Mouse (Mus musculus) CH12.LX (cell line): Measurements from ENCODE around the gene Wdr37. TPM values are rescaled to one million over a fixed set of nuclear protein-coding genes. Genes with fewer than 3 reads are reported as not detected.

Experiments
- DNase-seq: peaks from one replicate; pipeline ENCODE4 v3.0.0-alpha.2; 2013; ENCODE audit errors: extremely low read depth
- H3K27ac ChIP-seq: 2 replicates; pipeline ENCODE4 v1.5.1; 2012; ENCODE audit warnings: low read depth, mild to moderate bottlenecking, control low read depth, moderate library complexity; ENCODE audit not compliant: insufficient read depth
- H3K27me3 ChIP-seq: replicated peaks from 2 replicates; pipeline ENCODE3; 2012; ENCODE audit warnings: inconsistent platforms
- H3K36me3 ChIP-seq, 2 experiments: replicated peaks in 1 of 2; 2 replicates each; pipeline versions ENCODE3 to v1.6.1; 2012; ENCODE audit warnings: inconsistent platforms in 1 of 2, low read length in 1 of 2, mild to moderate bottlenecking in 1 of 2, mixed read lengths in 1 of 2, moderate library complexity in 1 of 2; ENCODE audit not compliant: control insufficient read depth in 1 of 2, insufficient read depth in 1 of 2
- H3K4me1 ChIP-seq, 2 experiments: 2 replicates each; pipeline ENCODE4 v1.6.1; 2012; ENCODE audit warnings: inconsistent platforms in 1 of 2, moderate library complexity in 1 of 2; ENCODE audit not compliant: insufficient read depth in 2 of 2, control insufficient read depth in 1 of 2
- H3K4me2 ChIP-seq: 2 replicates; pipeline ENCODE4 v1.6.1; 2012; ENCODE audit warnings: low read depth, mild to moderate bottlenecking, control low read depth; ENCODE audit not compliant: poor library complexity, insufficient read depth, severe bottlenecking
- H3K4me3 ChIP-seq, 3 experiments: fragments of 150-350 bp in 1 of 3; sonication (generic) in 1 of 3; replicated peaks in 1 of 3; 2 replicates each; pipeline versions ENCODE3 to v1.5.1; 2011 to 2012; ENCODE audit warnings: low read depth in 2 of 3, low read length in 2 of 3, mild to moderate bottlenecking in 2 of 3, moderate library complexity in 2 of 3, control low read depth in 1 of 3, improper control_type of control experiment in 1 of 3, inconsistent platforms in 1 of 3, mixed read lengths in 1 of 3; ENCODE audit not compliant: poor library complexity in 1 of 3
- H3K79me2 ChIP-seq: replicated peaks from 2 replicates; pipeline ENCODE4 v1.6.1; 2012; ENCODE audit warnings: mild to moderate bottlenecking, moderate library complexity; ENCODE audit not compliant: control insufficient read depth, poor library complexity, insufficient read depth, severe bottlenecking; ENCODE audit errors: extremely low read depth
- H3K9ac ChIP-seq: 2 replicates; pipeline ENCODE4 v1.6.1; 2012; ENCODE audit warnings: low read depth, mild to moderate bottlenecking, control low read depth, moderate library complexity; ENCODE audit not compliant: insufficient read depth
- H3K9me3 ChIP-seq: replicated peaks from 2 replicates; pipeline ENCODE3; 2012; ENCODE audit warnings: low read length, inconsistent platforms, mixed read lengths
- BHLHE40 ChIP-seq: IDR thresholded peaks from 2 replicates; pipeline ENCODE4 v1.6.1; 2011; ENCODE audit warnings: mild to moderate bottlenecking, low read depth, low read length, improper control_type of control experiment
- ELF1 ChIP-seq: IDR thresholded peaks from 2 replicates; pipeline ENCODE4 v1.6.1; 2014; ENCODE audit warnings: low read depth, mild to moderate bottlenecking, inconsistent platforms, low read length, improper control_type of control experiment
- EP300 ChIP-seq: IDR thresholded peaks from 2 replicates; pipeline ENCODE4 v1.6.1; 2011; ENCODE audit warnings: low read length, improper control_type of control experiment
- ETS1 ChIP-seq: conservative IDR thresholded peaks from 2 replicates; pipeline ENCODE4 v1.6.1; 2012; ENCODE audit warnings: low read depth, mild to moderate bottlenecking, inconsistent platforms, low read length, improper control_type of control experiment, moderate library complexity
- IRF4 ChIP-seq: IDR thresholded peaks from 2 replicates; pipeline ENCODE4 v1.6.1; 2014; ENCODE audit warnings: low read depth, mild to moderate bottlenecking, inconsistent platforms, low read length, improper control_type of control experiment
- JUN ChIP-seq: IDR thresholded peaks from 2 replicates; pipeline ENCODE4 v1.6.1; 2011; ENCODE audit warnings: low read depth, mild to moderate bottlenecking, low read length, improper control_type of control experiment, moderate library complexity; ENCODE audit not compliant: insufficient read depth
- JUND ChIP-seq: conservative IDR thresholded peaks from 2 replicates; pipeline ENCODE4 v1.6.1; 2011; ENCODE audit warnings: low read depth, low read length, improper control_type of control experiment
- KAT2A ChIP-seq: IDR thresholded peaks from 2 replicates; pipeline ENCODE4 v1.6.1; 2012; ENCODE audit warnings: low read length, improper control_type of control experiment, inconsistent platforms; ENCODE audit not compliant: insufficient replicate concordance
- MAX ChIP-seq: IDR thresholded peaks from 2 replicates; pipeline ENCODE4 v1.6.1; 2011; ENCODE audit warnings: low read length, improper control_type of control experiment
- MAZ ChIP-seq: IDR thresholded peaks from 2 replicates; pipeline ENCODE4 v1.6.1; 2012; ENCODE audit warnings: low read depth, mild to moderate bottlenecking, inconsistent platforms, low read length, improper control_type of control experiment, moderate library complexity
- MEF2A ChIP-seq: IDR thresholded peaks from 2 replicates; pipeline ENCODE4 v1.6.1; 2014; ENCODE audit warnings: low read depth, mild to moderate bottlenecking, inconsistent platforms, low read length, improper control_type of control experiment, borderline replicate concordance
- MYC ChIP-seq: IDR thresholded peaks from 2 replicates; pipeline ENCODE4 v1.6.1; 2011; ENCODE audit warnings: low read depth, mild to moderate bottlenecking, improper control_type of control experiment, low read length
- PAX5 ChIP-seq: IDR thresholded peaks from 2 replicates; pipeline ENCODE4 v1.6.1; 2012; ENCODE audit warnings: low read length, inconsistent platforms, mixed read lengths
- POLR2AphosphoS2 ChIP-seq: IDR thresholded peaks from 2 replicates; pipeline ENCODE4 v1.6.1; 2011; ENCODE audit warnings: low read depth, low read length, improper control_type of control experiment
- RAD21 ChIP-seq: IDR thresholded peaks from 2 replicates; pipeline ENCODE4 v1.6.1; 2011; ENCODE audit warnings: low read depth, mild to moderate bottlenecking, low read length, improper control_type of control experiment, moderate library complexity
- RCOR1 ChIP-seq: conservative IDR thresholded peaks from 2 replicates; pipeline ENCODE4 v1.6.1; 2012; ENCODE audit warnings: low read depth, mild to moderate bottlenecking, inconsistent platforms, low read length, improper control_type of control experiment
- SMC3 ChIP-seq: IDR thresholded peaks from 2 replicates; pipeline ENCODE4 v1.6.1; 2011; ENCODE audit warnings: low read depth, low read length, improper control_type of control experiment
- TBP ChIP-seq: conservative IDR thresholded peaks from 2 replicates; pipeline ENCODE4 v1.6.1; 2011; ENCODE audit warnings: low read depth, low read length, improper control_type of control experiment
- TCF12 ChIP-seq: IDR thresholded peaks from 2 replicates; pipeline ENCODE4 v1.6.1; 2014; ENCODE audit warnings: low read depth, mild to moderate bottlenecking, inconsistent platforms, low read length, improper control_type of control experiment
- UBTF ChIP-seq: IDR thresholded peaks from 2 replicates; pipeline ENCODE4 v1.6.1; 2012; ENCODE audit warnings: low read depth, mild to moderate bottlenecking, inconsistent platforms, low read length, improper control_type of control experiment, moderate library complexity
- USF2 ChIP-seq: conservative IDR thresholded peaks from 2 replicates; pipeline ENCODE4 v1.6.1; 2011; ENCODE audit warnings: low read depth, low read length, improper control_type of control experiment
- ZC3H11A ChIP-seq: IDR thresholded peaks from 2 replicates; pipeline ENCODE4 v1.6.1; 2012; ENCODE audit warnings: low read depth, mild to moderate bottlenecking, inconsistent platforms, low read length, improper control_type of control experiment
- ZKSCAN1 ChIP-seq: IDR thresholded peaks from 2 replicates; pipeline ENCODE4 v1.6.1; 2012; ENCODE audit warnings: low read depth, inconsistent platforms, low read length, improper control_type of control experiment, borderline replicate concordance
- ZNF384 ChIP-seq: IDR thresholded peaks from 2 replicates; pipeline ENCODE4 v1.6.1; 2012; ENCODE audit warnings: low read depth, low read length, improper control_type of control experiment, inconsistent platforms
- dilution Hi-C: fragments of 300-500 bp; cut with MboI; formaldehyde crosslinking; loops from 2 replicates; pipeline ENCODE4 v1.14.3; 2020; ENCODE audit warnings: low sequenced_read_pairs; ENCODE audit not compliant: extremely low pct_unique_long_range_greater_than_20kb, extremely low pct_ligation_motif_present
- in situ Hi-C: fragments of 300-500 bp; cut with MboI; formaldehyde crosslinking; loops from 3 replicates; pipeline ENCODE4 v1.14.3; 2019; ENCODE audit warnings: low sequenced_read_pairs, low pct_ligation_motif_present, low pct_unique_long_range_greater_than_20kb, mixed read lengths
- polyA plus RNA-seq: library from polyadenylated mRNA; unstranded; fragments of >175 nt; gene quantifications from 2 replicates; pipeline ENCODE4 v1.2.1, GENCODE M21; 2012; ENCODE audit warnings: low read depth; ENCODE audit not compliant: insufficient read length
- total RNA-seq, 2 experiments: library from RNA; depleted of rRNA; stranded (reverse); fragments of 300-350 nt in 1 of 2; fragments of >200 nt in 1 of 2; gene quantifications; 2 replicates each; pipeline ENCODE4 v1.2.3; 2012 to 2014

Gene Wdr37
- total and polyA plus RNA-seq, 3 experiments = 11.8 to 24.2 (median 13.4) TPM

DNA sequence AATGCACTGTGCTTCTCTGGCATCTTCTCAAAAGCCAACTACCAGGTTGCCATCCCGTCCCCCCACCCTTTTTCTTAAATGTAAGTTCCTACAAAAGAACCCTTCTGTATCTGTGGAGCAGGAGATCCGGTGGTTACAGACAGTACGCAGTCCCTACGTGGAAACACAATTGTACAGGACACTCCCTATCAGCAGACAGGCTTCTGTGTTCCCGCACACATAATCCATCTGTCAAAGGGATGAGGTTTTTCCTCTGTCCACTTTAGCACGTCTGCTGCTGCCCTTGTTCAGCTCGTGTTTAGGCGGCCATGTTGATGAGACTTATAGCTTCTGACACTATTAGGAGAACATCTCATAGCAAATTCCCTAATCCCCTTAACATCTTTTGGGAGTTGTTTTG, 48.2 kb downstream of the Wdr37 start:
- Histone ChIP-seq H3K36me3 (peaks cover 60 to 84% of the 10 kb centered on the region in 2 experiments), H3K27ac (no peak overlapping the region)

DNA sequence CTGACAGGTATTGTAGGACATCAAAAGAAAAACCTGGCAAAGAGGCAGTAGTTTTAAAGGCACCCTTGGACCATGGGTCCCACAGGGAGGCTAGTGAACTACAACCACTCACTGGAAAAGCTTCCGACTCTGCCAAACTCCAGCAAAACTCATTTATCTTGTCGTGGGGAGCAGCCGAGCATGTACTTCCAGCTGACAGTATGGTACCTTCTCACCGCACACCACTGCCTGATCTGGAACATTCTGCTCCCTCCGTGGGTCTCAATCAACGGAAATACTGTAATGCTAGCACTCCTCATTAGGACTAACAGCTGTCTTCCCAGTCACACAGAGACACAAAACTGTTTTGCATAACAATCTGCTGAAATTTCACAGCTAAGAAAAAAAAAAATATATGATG, 48.6 kb downstream of the Wdr37 start:
- TF ChIP-seq IRF4 = no peak
- no peak for TF ChIP-seq JUND
- no peak for TF ChIP-seq POLR2AphosphoS2
- TF ChIP-seq RCOR1 = no peak
- no peak for TF ChIP-seq ZKSCAN1
- no peak for TF ChIP-seq BHLHE40
- no peak for TF ChIP-seq MYC
- TF ChIP-seq TBP = no peak
- TF ChIP-seq ZC3H11A = no peak
- no peak for TF ChIP-seq SMC3
- no peak for TF ChIP-seq RAD21
- no peak for TF ChIP-seq ETS1
- no peak for TF ChIP-seq KAT2A
- TF ChIP-seq EP300 = no peak
- TF ChIP-seq ELF1 = no peak
- Histone ChIP-seq H3K9ac (no peak overlapping the region), H3K27me3 (no peaks in the 10 kb centered on the region), H3K79me2 (peaks cover 3% of the 10 kb centered on the region; the same call in 1 of the 2 replicates), H3K36me3 (peaks cover 60 to 84% of the 10 kb centered on the region in 2 experiments), H3K27ac (no peak overlapping the region), H3K9me3 (no peaks in the 10 kb centered on the region), H3K4me2 (no peak overlapping the region), H3K4me3 (no peak overlapping the region), H3K4me1 (peaks cover 0 to 15% of the 10 kb centered on the region in 2 experiments; a peak in 3 of 4 replicates)
- DNase-seq = no peak
- dilution Hi-C loops (no loop called here), in situ Hi-C loops (no loop called here)

More for the DNA sequence above, 48.2 kb downstream of the Wdr37 start:
- DNase-seq = no peak
- H3K79me2 ChIP-seq = peaks cover 3% of the 10 kb centered on the region; the same call in 1 of the 2 replicates
- no peaks in the 10 kb centered on the region for H3K27me3 ChIP-seq
- peaks cover 0 to 16% of the 10 kb centered on the region in 2 experiments; a peak in 3 of 4 replicates for H3K4me1 ChIP-seq
- no peaks in the 10 kb centered on the region for H3K9me3 ChIP-seq
- no peak overlapping the region for H3K4me3 ChIP-seq
- no peak overlapping the region for H3K9ac ChIP-seq
- dilution Hi-C loops = no loop called here
- TF ChIP-seq MEF2A (no peak), JUND (no peak), UBTF (no peak), PAX5 (no peak), TBP (no peak), MYC (no peak), JUN (no peak), KAT2A (no peak), MAZ (no peak), ZNF384 (no peak), TCF12 (no peak), MAX (no peak), ELF1 (no peak), RAD21 (no peak), USF2 (no peak), RCOR1 (no peak)
- in situ Hi-C loops = no loop called here
- no peak overlapping the region for H3K4me2 ChIP-seq
